Mouse (Mus musculus): ENCODE results near the gene Frat2.

The Frat2 gene

GRCm38 (mm10) chr19:41846366-41847090, 1.4 kb downstream of the Frat2 start:
- no peak for DNase-seq (ENCODE audit: low read depth, low spot score)

DNA sequence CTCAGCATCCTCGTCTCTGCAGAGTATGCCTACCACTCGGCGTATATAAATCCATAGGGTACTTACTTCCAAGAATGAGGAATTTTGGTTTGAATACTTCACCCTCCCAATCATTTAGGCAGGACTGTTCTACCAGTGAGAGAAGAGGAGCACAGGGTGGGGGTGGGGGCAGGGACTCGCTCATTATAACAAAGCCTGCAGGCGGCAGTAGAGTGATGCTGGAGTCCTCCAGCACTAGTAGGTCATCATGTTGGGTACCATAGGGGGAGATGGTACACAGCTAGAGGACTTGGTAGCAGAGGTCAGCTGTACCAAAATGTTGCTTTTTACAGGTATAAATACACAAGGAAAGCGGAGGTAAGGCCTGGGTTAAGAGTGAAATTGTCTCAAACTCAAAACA, 3.6 kb downstream of the Frat2 start:
- DNase-seq (ENCODE audit: low read depth, low spot score): peak; percentile 75

DNA sequence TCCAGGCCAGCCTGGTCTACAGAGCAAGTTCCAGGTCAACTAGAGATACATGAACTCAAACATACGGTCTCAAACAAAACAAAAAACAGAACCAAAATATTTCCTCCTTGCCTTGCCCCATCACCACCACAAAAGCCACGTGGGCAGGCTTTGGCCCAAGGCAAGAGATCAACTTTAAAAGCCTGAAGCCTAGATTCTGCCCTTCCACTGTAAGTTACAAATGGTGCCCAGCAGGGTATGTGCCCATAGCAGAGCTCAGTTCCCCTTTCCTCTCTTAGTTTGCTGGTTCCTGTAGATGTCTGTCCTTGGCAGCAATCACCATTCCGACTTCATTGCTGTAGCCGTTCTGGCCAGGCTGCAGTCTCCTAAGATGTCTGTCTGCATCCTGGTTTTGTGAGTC, 5.2 kb downstream of the Frat2 start:
- DNase-seq (ENCODE audit: low read depth, low spot score): no peak

DNA sequence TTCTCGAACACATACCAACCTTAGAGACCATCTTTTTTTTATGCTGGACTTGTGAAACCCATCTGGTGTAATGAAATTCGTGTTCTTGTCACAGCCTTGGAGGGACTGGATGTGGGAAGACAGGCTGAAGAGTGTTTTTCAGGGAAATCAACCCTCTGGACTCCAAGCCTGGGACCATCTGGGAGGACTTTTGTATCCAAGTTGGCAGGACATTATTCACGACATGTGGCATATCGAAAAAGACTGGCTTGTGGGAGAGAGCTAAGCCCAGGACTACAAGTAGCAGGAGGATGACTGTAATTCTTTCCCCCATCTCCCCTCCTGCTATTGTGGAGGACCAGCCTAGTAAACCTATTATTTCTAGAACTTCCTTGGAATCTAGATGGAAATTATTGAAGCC, 5.7 kb downstream of the Frat2 start:
- DNase-seq (ENCODE audit: low read depth, low spot score): no peak

- DNase-seq (ENCODE audit: low read depth, low spot score): no peak
Observed at GRCm38 (mm10) chr19:41841105-41841750, 6.7 kb downstream of the Frat2 start.

- no peak for DNase-seq (ENCODE audit: low read depth, low spot score)
Observed at GRCm38 (mm10) chr19:41839685-41840084, 8.2 kb downstream of the Frat2 start.

DNA sequence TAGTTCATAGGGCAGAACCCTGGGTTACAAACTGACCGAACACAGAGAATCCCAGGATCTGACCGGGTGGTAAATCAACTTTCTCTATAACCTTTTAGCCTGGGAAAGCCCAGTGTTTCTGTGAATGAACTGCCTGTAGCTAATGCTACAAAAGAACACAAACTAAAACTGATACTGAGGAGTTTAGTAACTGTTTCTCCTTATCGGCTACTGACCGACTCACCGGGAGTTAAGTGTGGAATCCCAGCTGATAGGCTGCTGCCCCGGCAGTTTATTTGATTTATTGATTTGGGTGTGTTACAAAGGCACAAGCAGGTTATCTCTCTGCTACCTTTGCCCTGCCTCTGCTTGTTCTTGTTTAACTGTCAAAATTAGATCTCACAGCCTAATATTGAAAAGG, 9.1 kb downstream of the Frat2 start:
- no peak for DNase-seq (ENCODE audit: low read depth, low spot score)

GRCm38 (mm10) chr19:41837917-41838261, 10.0 kb downstream of the Frat2 start:
- DNase-seq (ENCODE audit: low read depth, low spot score): no peak

GRCm38 (mm10) chr19:41837194-41837916, 10.6 kb downstream of the Frat2 start:
- no peak for DNase-seq (ENCODE audit: low read depth, low spot score)

DNA sequence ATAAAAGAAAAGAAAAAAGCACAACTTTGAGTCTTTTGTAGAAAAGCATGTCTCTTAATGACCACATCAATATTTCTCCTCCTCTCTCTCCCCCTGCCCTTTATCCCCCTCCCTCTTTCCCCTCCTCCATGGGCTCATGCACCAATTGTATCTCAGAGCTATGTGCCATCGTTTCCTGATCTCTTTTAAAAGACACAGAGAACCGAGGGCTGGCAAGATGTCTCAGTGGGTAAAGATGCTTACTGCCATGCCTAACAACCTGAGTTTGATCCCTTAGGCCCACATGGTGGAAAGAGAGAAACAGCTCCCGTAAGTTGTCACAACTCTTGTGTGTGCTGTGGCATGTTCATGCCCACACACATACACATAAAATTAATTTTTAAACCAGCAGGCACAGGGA, 11.2 kb downstream of the Frat2 start:
- DNase-seq (ENCODE audit: low read depth, low spot score): no peak

- peak; percentile 25 for DNase-seq (ENCODE audit: low read depth, low spot score)
Observed at GRCm38 (mm10) chr19:41835816-41836215, 12.1 kb downstream of the Frat2 start.

GRCm38 (mm10) chr19:41835407-41835806, 12.5 kb downstream of the Frat2 start:
- no peak for DNase-seq (ENCODE audit: low read depth, low spot score)

- DNase-seq (ENCODE audit: low read depth, low spot score): no peak
Observed at GRCm38 (mm10) chr19:41832501-41833201, 15.3 kb downstream of the Frat2 start.

- no peak for DNase-seq (ENCODE audit: low read depth, low spot score)
Observed at GRCm38 (mm10) chr19:41831718-41832391, 16.1 kb downstream of the Frat2 start.

DNA sequence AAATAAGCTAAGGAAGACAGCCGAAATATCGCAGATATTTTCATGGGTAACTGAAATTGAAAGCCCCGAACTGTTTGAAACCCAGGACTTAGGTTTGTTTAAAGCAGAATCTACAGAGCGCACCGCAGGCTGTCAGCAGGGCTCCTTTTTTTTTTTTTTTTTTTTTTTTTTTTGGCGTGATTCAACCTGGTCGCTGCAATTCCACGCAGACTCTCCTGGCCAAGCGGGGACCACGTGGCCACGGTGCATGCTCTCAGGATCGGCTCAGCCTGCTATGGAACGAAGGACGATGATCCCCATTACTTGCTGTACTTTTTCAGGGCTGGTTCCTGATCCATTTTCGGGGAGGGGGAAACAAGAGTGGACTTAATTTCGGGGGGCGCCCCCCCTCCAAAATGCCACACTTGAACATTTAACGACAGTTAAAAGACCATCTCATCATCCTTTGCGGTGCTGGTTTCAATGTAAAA, 16.8 kb downstream of the Frat2 start:
- DNase-seq (ENCODE audit: low read depth, low spot score): no peak

DNA sequence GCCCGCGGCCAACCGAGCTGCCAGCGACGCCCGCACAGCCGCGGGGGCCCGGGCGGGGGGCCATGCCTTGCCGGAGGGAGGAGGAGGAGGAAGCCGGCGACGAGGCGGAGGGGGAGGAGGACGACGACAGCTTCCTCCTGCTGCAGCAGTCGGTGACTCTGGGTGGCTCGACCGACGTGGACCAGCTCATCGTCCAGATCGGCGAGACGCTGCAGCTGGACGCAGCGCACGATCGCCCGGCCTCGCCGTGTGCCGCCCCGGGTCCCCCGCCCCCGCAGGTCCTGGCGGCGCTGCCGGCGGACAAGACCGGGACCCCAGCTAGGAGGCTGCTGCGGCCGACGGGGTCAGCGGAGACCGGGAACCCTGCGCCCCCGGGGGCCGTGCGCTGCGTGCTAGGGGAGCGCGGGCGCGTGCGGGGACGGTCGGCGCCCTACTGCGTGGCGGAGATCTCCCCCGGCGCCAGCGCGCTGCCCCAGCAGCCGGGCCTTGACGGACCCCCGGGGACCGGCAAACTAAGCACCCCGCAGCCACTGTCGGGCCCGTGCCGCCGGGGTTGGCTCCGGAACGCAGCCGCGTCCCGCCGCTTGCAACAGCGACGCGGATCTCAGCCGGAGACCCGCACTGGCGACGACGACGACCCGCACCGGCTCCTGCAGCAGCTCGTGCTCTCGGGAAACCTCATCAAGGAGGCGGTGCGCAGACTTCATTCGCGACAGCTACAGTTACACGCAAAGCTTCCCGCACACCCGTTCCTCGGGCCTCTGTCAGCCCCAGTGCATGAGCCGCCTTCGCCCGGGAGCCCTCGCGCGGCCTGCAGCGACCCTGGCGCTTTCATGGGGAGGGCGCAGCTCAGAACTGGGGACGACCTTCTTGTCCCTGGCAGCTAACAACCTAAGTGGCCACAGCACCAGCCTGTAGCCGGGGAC, 17.6 kb downstream of the Frat2 start:
- DNase-seq (ENCODE audit: low read depth, low spot score): peak; percentile 83

DNA sequence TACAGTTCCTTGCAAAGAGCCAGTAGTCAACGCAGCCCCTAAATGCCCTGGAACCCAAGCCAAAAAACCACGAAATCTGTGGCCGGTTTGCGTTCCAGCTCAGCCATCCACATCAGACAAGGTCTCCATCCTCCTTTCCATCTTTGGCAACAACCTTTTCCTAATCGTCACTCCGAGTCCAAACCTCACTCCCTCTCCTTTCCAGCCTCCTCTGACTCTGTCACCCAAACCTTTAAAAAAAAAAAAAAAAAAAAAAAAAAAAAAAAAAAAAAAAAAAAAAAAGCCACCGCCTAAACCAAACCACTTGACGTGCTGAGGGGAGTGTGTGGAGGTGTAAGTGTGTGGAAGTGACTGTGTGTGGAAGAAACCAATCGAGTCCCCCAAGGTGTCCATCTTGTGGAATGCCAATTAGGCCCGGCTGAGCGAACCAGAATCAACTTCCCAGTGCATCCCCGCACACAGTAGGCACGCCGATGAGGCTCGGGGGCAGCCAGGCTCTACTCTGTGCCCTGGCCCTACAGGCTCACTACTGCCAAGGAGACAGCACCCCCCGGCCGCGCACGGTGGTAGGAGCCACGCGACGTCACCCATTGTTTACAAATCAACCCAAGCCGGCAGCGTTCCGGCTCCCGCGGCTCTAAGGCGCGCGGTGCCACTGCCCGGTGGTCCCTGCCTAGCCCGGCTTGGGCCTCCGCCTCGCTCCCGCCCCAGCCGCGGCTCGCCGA, 18.4 kb downstream of the Frat2 start, which contains the start of gene Frat1:
Gene Frat1, plus strand, starts transcription at position 590 of the 725 bp plus-strand sequence.
- DNase-seq (ENCODE audit: low read depth, low spot score): peak; percentile 91

DNA sequence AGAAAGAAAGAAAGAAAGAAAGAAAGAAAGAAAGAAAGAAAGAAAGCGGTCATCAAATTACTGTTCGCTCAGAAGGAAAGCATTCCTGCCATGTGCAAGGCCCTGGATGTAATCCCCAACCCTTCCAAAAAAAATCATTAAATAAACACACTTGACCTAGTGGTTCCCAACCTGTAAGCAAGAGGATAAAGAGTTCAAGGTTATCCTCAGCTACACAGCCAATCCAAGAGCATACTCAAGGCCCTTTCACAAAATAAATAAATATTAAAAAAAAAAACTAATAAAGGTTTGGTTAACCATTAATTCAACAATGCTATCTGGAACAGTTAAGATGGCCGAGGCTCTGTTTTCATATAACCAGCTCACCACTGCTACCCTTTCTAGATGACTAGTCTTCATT, 19.0 kb downstream of the Frat2 start:
- DNase-seq (ENCODE audit: low read depth, low spot score): no peak

DNA sequence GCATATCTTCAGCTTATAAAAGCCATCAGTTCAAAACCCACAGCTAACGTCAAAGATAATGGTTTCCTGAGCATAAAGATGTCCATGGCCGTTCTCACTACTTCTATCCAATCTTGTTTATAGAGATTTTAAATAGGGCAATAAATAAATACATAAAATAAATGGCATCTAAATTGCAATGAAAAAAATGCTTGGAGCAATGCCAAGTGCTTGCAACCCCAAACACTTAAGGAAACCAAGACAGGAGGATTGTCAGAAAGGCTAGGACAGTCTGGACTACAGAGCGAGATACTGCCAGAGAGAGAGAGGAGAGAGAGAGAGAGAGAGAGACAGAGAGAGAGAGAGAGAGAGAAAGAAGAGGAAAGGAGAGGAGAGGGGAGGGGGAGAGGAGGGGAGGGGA, 21.4 kb downstream of the Frat2 start:
- DNase-seq (ENCODE audit: low read depth, low spot score): no peak

- no peak for DNase-seq (ENCODE audit: low read depth, low spot score)
Observed at GRCm38 (mm10) chr19:41824950-41825349, 23.0 kb downstream of the Frat2 start.

Data from CD4-positive, CD25-positive, alpha-beta regulatory T cell, adult 2 months (primary cell).